Mouse (Mus musculus) layer of hippocampus, adult 8-10 months (tissue): ENCODE measurements at regions not wholly inside any gene's neighbourhood (a gene's known extent, or its start where the extent isn't known, plus 50 kb on each side); places are given as distances from the start of the nearest gene placed in this dataset.

Experiments used
- DNase-seq, 2 experiments: peaks; one replicate each; pipeline ENCODE4 v3.0.0; 2022; ENCODE audit warnings: low spot score in 2 of 2

GRCm38 (mm10) chr13:46222031-46222430 is 51.5 kb upstream of the Stmnd1 start:
- DNase-seq = peak; percentile 19 to 42

- DNase-seq = peak; percentile 30 to 36
Observed at GRCm38 (mm10) chr13:46218101-46218701, 55.3 kb upstream of the Stmnd1 start.

GRCm38 (mm10) chr13:46216954-46217838 is 56.3 kb upstream of the Stmnd1 start:
- DNase-seq = no peak

- no peak for DNase-seq
Observed at GRCm38 (mm10) chr13:46203551-46203950, 70.0 kb upstream of the Stmnd1 start.

- no peak for DNase-seq
Observed at GRCm38 (mm10) chr13:46202586-46202985, 70.9 kb upstream of the Stmnd1 start.

- no peak for DNase-seq
Observed at GRCm38 (mm10) chr13:46201029-46201599, 72.4 kb upstream of the Stmnd1 start.

GRCm38 (mm10) chr13:46193131-46193530 is 80.4 kb upstream of the Stmnd1 start:
- DNase-seq = peak in 1 of 2 experiments; percentile 26

- no peak for DNase-seq
Observed at GRCm38 (mm10) chr13:46189726-46190125, 83.8 kb upstream of the Stmnd1 start.

GRCm38 (mm10) chr13:46182851-46183250 is 90.7 kb upstream of the Stmnd1 start:
- no peak for DNase-seq

GRCm38 (mm10) chr13:46180606-46181133 is 92.9 kb upstream of the Stmnd1 start:
- peak in 1 of 2 experiments; percentile 11 for DNase-seq

GRCm38 (mm10) chr13:46179916-46180315 is 93.6 kb upstream of the Stmnd1 start:
- no peak for DNase-seq

- DNase-seq = peak in 1 of 2 experiments; percentile 29
Observed at GRCm38 (mm10) chr13:46173103-46173502, 100.4 kb upstream of the Stmnd1 start.

GRCm38 (mm10) chr13:46162025-46162374 is 111.5 kb upstream of the Stmnd1 start:
- DNase-seq = peak; percentile 72 to 89

- no peak for DNase-seq
Observed at GRCm38 (mm10) chr13:46161261-46162024, 112.1 kb upstream of the Stmnd1 start.

GRCm38 (mm10) chr13:46159354-46159753 is 114.2 kb upstream of the Stmnd1 start:
- no peak for DNase-seq

- no peak for DNase-seq
Observed at GRCm38 (mm10) chr13:46153282-46154260, 120.0 kb upstream of the Stmnd1 start.

- DNase-seq = no peak
Observed at GRCm38 (mm10) chr13:46140006-46140405, 133.5 kb upstream of the Stmnd1 start.

- no peak for DNase-seq
Observed at GRCm38 (mm10) chr13:46139251-46139650, 134.3 kb upstream of the Stmnd1 start.

GRCm38 (mm10) chr13:46135411-46135810 is 138.1 kb upstream of the Stmnd1 start:
- no peak for DNase-seq

GRCm38 (mm10) chr13:46129236-46129855 is 144.2 kb upstream of the Stmnd1 start:
- peak in 1 of 2 experiments; percentile 10 for DNase-seq
